Mouse (Mus musculus) MEL (cell line): Measurements from ENCODE around the gene Timmdc1. TPM values are rescaled to one million over a fixed set of nuclear protein-coding genes. Genes with fewer than 3 reads are reported as not detected.
A peak's percentile ranks its signal among the peaks of the same experiment; 100 is the strongest.

Experiments used
- DNase-seq: peaks from one replicate; pipeline ENCODE4 v3.0.0; 2011; ENCODE audit warnings: low read depth, low spot score
- H3K27ac ChIP-seq: 2 replicates; pipeline ENCODE4 v1.5.1; 2012; ENCODE audit warnings: low read depth, mild to moderate bottlenecking, control low read depth, low read length, moderate library complexity; ENCODE audit not compliant: control insufficient read depth
- H3K27me3 ChIP-seq, 2 experiments: fragments of 150-350 bp in 1 of 2; sonication (generic) in 1 of 2; 2 replicates each; pipeline ENCODE4 v1.6.1; 2012; ENCODE audit warnings: low read length in 2 of 2, mild to moderate bottlenecking in 2 of 2, improper control_type of control experiment in 1 of 2, moderate library complexity in 1 of 2; ENCODE audit not compliant: insufficient read depth in 2 of 2, control insufficient read depth in 1 of 2
- H3K36me3 ChIP-seq, 2 experiments: 2 replicates each; pipeline ENCODE4 v1.6.1; 2012 to 2014; ENCODE audit warnings: low read length in 2 of 2, improper control_type of control experiment in 1 of 2, inconsistent platforms in 1 of 2, mild to moderate bottlenecking in 1 of 2; ENCODE audit not compliant: insufficient read depth in 2 of 2, control insufficient read depth in 1 of 2
- H3K4me1 ChIP-seq, 2 experiments: fragments of 150-350 bp in 1 of 2; sonication (generic) in 1 of 2; 2 replicates each; pipeline ENCODE4 v1.6.1; 2012; ENCODE audit warnings: low read length in 2 of 2, improper control_type of control experiment in 1 of 2, mild to moderate bottlenecking in 1 of 2; ENCODE audit not compliant: insufficient read depth in 2 of 2, control insufficient read depth in 1 of 2
- H3K4me3 ChIP-seq, 2 experiments: fragments of 150-350 bp in 1 of 2; sonication (generic) in 1 of 2; 2 replicates each; pipeline ENCODE4 v1.5.1; 2012; ENCODE audit warnings: low read depth in 2 of 2, low read length in 2 of 2, mild to moderate bottlenecking in 2 of 2, moderate library complexity in 2 of 2, control low read depth in 1 of 2, improper control_type of control experiment in 1 of 2; ENCODE audit not compliant: control insufficient read depth in 1 of 2, insufficient read depth in 1 of 2
- H3K79me2 ChIP-seq: 2 replicates; pipeline ENCODE4 v1.6.1; 2012; ENCODE audit warnings: mild to moderate bottlenecking, low read length, moderate library complexity; ENCODE audit not compliant: control insufficient read depth, poor library complexity, insufficient read depth
- H3K9ac ChIP-seq: 2 replicates; pipeline ENCODE4 v1.6.1; 2012; ENCODE audit warnings: low read depth, mild to moderate bottlenecking, control low read depth, low read length, moderate library complexity; ENCODE audit not compliant: control insufficient read depth, poor library complexity, severe bottlenecking
- H3K9me3 ChIP-seq: fragments of 150-350 bp; sonication (generic); replicated peaks from 2 replicates; pipeline ENCODE4 v1.6.1; 2012; ENCODE audit warnings: mild to moderate bottlenecking, low read length, improper control_type of control experiment, moderate library complexity; ENCODE audit not compliant: insufficient read depth
- CHD1 ChIP-seq: IDR thresholded peaks from 2 replicates; pipeline ENCODE4 v1.6.1; 2012; ENCODE audit warnings: low read depth, mild to moderate bottlenecking, inconsistent platforms, low read length, improper control_type of control experiment
- ELF1 ChIP-seq: IDR thresholded peaks from 2 replicates; pipeline ENCODE4 v1.6.1; 2014; ENCODE audit warnings: low read depth, mild to moderate bottlenecking, inconsistent platforms, low read length, improper control_type of control experiment, moderate library complexity
- GABPA ChIP-seq: IDR thresholded peaks from 2 replicates; pipeline ENCODE4 v1.6.1; 2012; ENCODE audit warnings: low read depth, mild to moderate bottlenecking, inconsistent platforms, low read length, improper control_type of control experiment, moderate library complexity
- GATA1 ChIP-seq: IDR thresholded peaks from 2 replicates; pipeline ENCODE4 v1.6.1; 2011; ENCODE audit warnings: low read depth, low read length, improper control_type of control experiment
- HCFC1 ChIP-seq: IDR thresholded peaks from 2 replicates; pipeline ENCODE4 v1.6.1; 2012; ENCODE audit warnings: low read depth, mild to moderate bottlenecking, inconsistent platforms, low read length, improper control_type of control experiment, moderate library complexity
- JUND ChIP-seq: IDR thresholded peaks from 2 replicates; pipeline ENCODE4 v1.6.1; 2011; ENCODE audit warnings: low read depth, mild to moderate bottlenecking, improper control_type of control experiment, low read length
- MAX ChIP-seq: IDR thresholded peaks from 2 replicates; pipeline ENCODE4 v1.6.1; 2011; ENCODE audit warnings: low read length, improper control_type of control experiment
- MYB ChIP-seq: IDR thresholded peaks from 2 replicates; pipeline ENCODE4 v1.6.1; 2011; ENCODE audit warnings: mild to moderate bottlenecking, low read depth, low read length, improper control_type of control experiment
- POLR2A ChIP-seq, 2 experiments: IDR thresholded peaks; 2 replicates each; pipeline ENCODE4 v1.6.1; 2011 to 2012; ENCODE audit warnings: low read length in 2 of 2, mild to moderate bottlenecking in 2 of 2, control low read depth in 1 of 2, improper control_type of control experiment in 1 of 2, low read depth in 1 of 2, moderate library complexity in 1 of 2; ENCODE audit not compliant: control insufficient read depth in 1 of 2, insufficient read depth in 1 of 2, poor library complexity in 1 of 2
- POLR2AphosphoS5 ChIP-seq: IDR thresholded peaks from 2 replicates; pipeline ENCODE4 v1.6.1; 2012; ENCODE audit warnings: low read depth, borderline replicate concordance, mild to moderate bottlenecking, inconsistent platforms, low read length, moderate library complexity, mixed read lengths
- SIN3A ChIP-seq: IDR thresholded peaks from 2 replicates; pipeline ENCODE4 v1.6.1; 2012; ENCODE audit warnings: low read length, improper control_type of control experiment, inconsistent platforms
- SMC3 ChIP-seq: IDR thresholded peaks from 2 replicates; pipeline ENCODE4 v1.6.1; 2011; ENCODE audit warnings: low read depth, low read length, improper control_type of control experiment
- UBTF ChIP-seq: IDR thresholded peaks from 2 replicates; pipeline ENCODE4 v1.6.1; 2012; ENCODE audit warnings: low read depth, mild to moderate bottlenecking, inconsistent platforms, low read length, improper control_type of control experiment, moderate library complexity, borderline replicate concordance; ENCODE audit not compliant: insufficient read depth
- USF2 ChIP-seq, 2 experiments: IDR thresholded peaks; 2 replicates each; pipeline ENCODE4 v1.6.1; 2011 to 2012; ENCODE audit warnings: improper control_type of control experiment in 2 of 2, low read length in 2 of 2, borderline replicate concordance in 1 of 2, inconsistent platforms in 1 of 2, low read depth in 1 of 2, mild to moderate bottlenecking in 1 of 2; ENCODE audit not compliant: insufficient read depth in 1 of 2
- ZC3H11A ChIP-seq: IDR thresholded peaks from 2 replicates; pipeline ENCODE4 v1.6.1; 2012; ENCODE audit warnings: low read depth, mild to moderate bottlenecking, inconsistent platforms, low read length, improper control_type of control experiment
- ZMIZ1 ChIP-seq: IDR thresholded peaks from 2 replicates; pipeline ENCODE4 v1.6.1; 2012; ENCODE audit warnings: low read depth, mild to moderate bottlenecking, inconsistent platforms, low read length, improper control_type of control experiment, moderate library complexity
- ZNF384 ChIP-seq: IDR thresholded peaks from 2 replicates; pipeline ENCODE4 v1.6.1; 2012; ENCODE audit warnings: low read depth, mild to moderate bottlenecking, inconsistent platforms, low read length, improper control_type of control experiment
- polyA plus RNA-seq, 2 experiments: library from polyadenylated mRNA; stranded (reverse) in 1 of 2; unstranded in 1 of 2; fragments of >175 nt in 1 of 2; fragments of >200 nt in 1 of 2; gene quantifications; 2 replicates each; pipeline versions ENCODE4 v1.2.1 to v1.2.4; 2012; ENCODE audit warnings: low replicate concordance in 2 of 2, low read depth in 1 of 2; ENCODE audit not compliant: insufficient read length in 2 of 2, insufficient read depth in 1 of 2, missing spikeins in 1 of 2
- total RNA-seq: library from RNA; depleted of rRNA; stranded (reverse); fragments of 300-350 nt; gene quantifications from 2 replicates; pipeline ENCODE4 v1.2.3, GENCODE M21; 2012

Timmdc1 gene
- total and polyA plus RNA-seq, 3 experiments, result 38.0 to 40.4 TPM; not detected in 1

- TF ChIP-seq JUND (no peak), ZMIZ1 (peak; percentile 87), GATA1 (no peak), POLR2A (IDR thresholded peaks at IDR 0.05; ENCODE audit: control insufficient read depth in 1 of 2, insufficient read depth in 1 of 2, low read depth in 1 of 2, low read length in 2 of 2, poor library complexity in 1 of 2) (peak; percentile 93 to 98), UBTF (0 out of 2 replicates have a peak, but pooled peaks have one; percentile 77), SIN3A (peak; percentile 36; the same call in 1 of the 2 replicates), MAX (peak; percentile 71), POLR2AphosphoS5 (no peak)
These were observed 69.8 kb downstream of the Timmdc1 start, which contains the start of gene Adprh (continued) for GRCm38 (mm10) chr16:38452442-38453202.

- H3K79me2 ChIP-seq, result peaks cover 13% of the 10 kb centered on the region
- DNase-seq, result peak; percentile 53
- H3K27ac ChIP-seq, result peak overlapping the region; percentile 50
- TF ChIP-seq USF2 (IDR thresholded peaks at IDR 0.05; ENCODE audit: borderline replicate concordance in 1 of 2, insufficient read depth in 1 of 2, low read depth in 1 of 2, low read length in 2 of 2) (no peak), ELF1 (no peak), HCFC1 (no peak), ZNF384 (no peak), ZC3H11A (no peak), GABPA (no peak), CHD1 (no peak), SIN3A (no peak), MYB (no peak), POLR2A (IDR thresholded peaks at IDR 0.05; ENCODE audit: control insufficient read depth in 1 of 2, insufficient read depth in 1 of 2, low read depth in 1 of 2, low read length in 2 of 2, poor library complexity in 1 of 2) (no peak), SMC3 (no peak)
- TF ChIP-seq, all 39 proteins: peak for 0
- H3K9me3 ChIP-seq, result no peaks in the 10 kb centered on the region
- peaks cover 0 to 14% of the 10 kb centered on the region in 2 experiments; a peak in 2 of 4 replicates for H3K36me3 ChIP-seq
- peak overlapping the region; percentile 84 to 89 for H3K4me3 ChIP-seq
- peak overlapping the region; percentile 79 for H3K9ac ChIP-seq
- H3K27me3 ChIP-seq, result no peaks in the 10 kb centered on the region
- peaks cover 3 to 14% of the 10 kb centered on the region in 2 experiments; a peak in 3 of 4 replicates for H3K4me1 ChIP-seq
These were observed 70.8 kb downstream of the Timmdc1 start for GRCm38 (mm10) chr16:38451421-38452205.
